Mouse (Mus musculus): Measurements from ENCODE around the gene Mpp1. TPM values are rescaled to one million over a fixed set of nuclear protein-coding genes. Genes with fewer than 3 reads are reported as not detected.

Gene Mpp1
- polyA plus RNA-seq, 2 experiments = 63.9 to 97.8 TPM

- 11% methylated on average over 7 of the region's 17 CpGs for WGBS (ENCODE audit: insufficient replicate concordance)
- Histone ChIP-seq H3K27me3 (ENCODE audit: control insufficient read depth, insufficient read depth, low read length) (no peaks in the 10 kb centered on the region), H3K27ac (no peak within 1 kb of the TSS), H3K9me3 (ENCODE audit: control insufficient read depth, low read length) (no peaks in the 10 kb centered on the region), H3K4me2 (ENCODE audit: low read depth) (peak within 1 kb of the TSS; percentile 70), H3K36me3 (replicated peaks; ENCODE audit: control insufficient read depth, insufficient read depth, low read depth) (no peaks in the 10 kb centered on the region), H3K4me3 (ENCODE audit: insufficient read depth in 1 of 2, low read depth in 2 of 2, low read length in 2 of 2) (peak within 1 kb of the TSS; percentile 60 to 70), H3K4me1 (replicated peaks; ENCODE audit: control insufficient read depth in 2 of 2, insufficient read depth in 2 of 2, low read length in 1 of 2) (peaks cover 0 to 5% of the 10 kb centered on the region in 2 experiments; a peak in 1 of 4 replicates), H3K9ac (replicated peaks) (peak within 1 kb of the TSS; percentile 58)
- ATAC-seq (ENCODE audit: insufficient read depth) (peak; percentile 91), DNase-seq (ENCODE audit: low read depth in 3 of 3, low spot score in 3 of 3) (peak in 2 of 3 experiments; percentile 37 to 46)
- TF ChIP-seq CTCF (IDR thresholded peaks at IDR 0.05; ENCODE audit: low read depth) (no peak), EP300 (IDR thresholded peaks at IDR 0.05; ENCODE audit: low read depth) (no peak)
Observed at GRCm38 (mm10) chrX:75084774-75085508, 45.9 kb downstream of the Mpp1 start, which contains the start of gene Gab3. Gene Gab3, minus strand, starts transcription at chrX:75085458.

DNA sequence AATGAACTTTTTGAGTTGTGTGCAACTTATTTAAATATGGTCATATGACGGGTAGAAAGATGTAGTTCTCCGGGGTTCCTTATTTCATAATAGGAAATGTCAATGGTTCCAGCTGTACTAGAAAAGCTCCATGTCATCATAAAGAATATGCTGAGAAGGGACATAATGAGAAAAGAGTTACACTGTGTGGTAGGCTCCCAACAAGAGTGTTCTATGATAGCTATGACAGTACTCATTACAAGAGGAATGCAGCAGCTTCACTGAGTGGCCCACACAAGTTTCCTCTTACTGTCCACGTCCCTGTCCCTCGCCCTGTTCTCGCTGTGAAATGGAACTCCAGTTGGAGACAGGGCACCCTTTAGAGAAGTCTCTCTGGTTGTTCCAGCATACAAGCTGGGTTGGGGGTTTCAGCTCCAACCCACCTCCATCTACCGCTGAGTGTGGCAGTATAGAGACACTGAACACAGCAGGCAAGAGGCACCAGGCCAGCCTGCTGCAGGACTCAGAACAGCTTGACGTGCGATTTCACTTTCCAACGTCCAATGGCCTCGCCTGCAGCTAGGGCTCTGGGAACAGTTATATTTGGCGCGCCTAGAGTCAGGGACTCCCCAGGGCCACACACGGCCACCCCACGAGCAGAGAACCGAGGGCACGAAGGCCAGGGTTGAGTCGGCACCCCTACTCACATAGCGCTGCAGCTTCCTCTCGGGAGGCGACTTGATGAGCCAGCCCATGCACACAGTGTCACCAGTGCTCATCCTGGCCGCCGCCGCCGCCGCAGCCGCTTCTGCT lies 46.6 kb downstream of the Mpp1 start:
- DNase-seq (ENCODE audit: low read depth in 3 of 3, low spot score in 3 of 3) (no peak), ATAC-seq (ENCODE audit: insufficient read depth) (peak; percentile 77)
- H3K27me3 ChIP-seq (ENCODE audit: control insufficient read depth, insufficient read depth, low read length) = no peaks in the 10 kb centered on the region
- H3K9me3 ChIP-seq (ENCODE audit: control insufficient read depth, low read length) = no peaks in the 10 kb centered on the region
- 22% methylated on average over 26 of the region's 26 CpGs for WGBS (ENCODE audit: insufficient replicate concordance)
- H3K27ac ChIP-seq = no peak overlapping the region
- H3K36me3 ChIP-seq (replicated peaks; ENCODE audit: control insufficient read depth, insufficient read depth, low read depth) = no peaks in the 10 kb centered on the region
- peaks cover 0 to 5% of the 10 kb centered on the region in 2 experiments; a peak in 1 of 4 replicates for H3K4me1 ChIP-seq (replicated peaks; ENCODE audit: control insufficient read depth in 2 of 2, insufficient read depth in 2 of 2, low read length in 1 of 2)
- peak overlapping the region; percentile 70 for H3K4me2 ChIP-seq (ENCODE audit: low read depth)
- peak overlapping the region; percentile 60 to 70 for H3K4me3 ChIP-seq (ENCODE audit: insufficient read depth in 1 of 2, low read depth in 2 of 2, low read length in 2 of 2)
- TF ChIP-seq EP300 (IDR thresholded peaks at IDR 0.05; ENCODE audit: low read depth) (no peak), CTCF (IDR thresholded peaks at IDR 0.05; ENCODE audit: low read depth) (0 out of 2 replicates have a peak, but pooled peaks have one; percentile 2)
- H3K9ac ChIP-seq (replicated peaks) = peak overlapping the region; percentile 58

GRCm38 (mm10) chrX:75082351-75082750 lies 48.5 kb downstream of the Mpp1 start:
- Histone ChIP-seq H3K4me1 (replicated peaks; ENCODE audit: control insufficient read depth in 2 of 2, insufficient read depth in 2 of 2, low read length in 1 of 2) (peaks cover 0 to 5% of the 10 kb centered on the region in 2 experiments; a peak in 1 of 4 replicates), H3K27me3 (ENCODE audit: control insufficient read depth, insufficient read depth, low read length) (no peaks in the 10 kb centered on the region), H3K4me3 (ENCODE audit: insufficient read depth in 1 of 2, low read depth in 2 of 2, low read length in 2 of 2) (no peak overlapping the region), H3K4me2 (ENCODE audit: low read depth) (no peak overlapping the region), H3K9ac (replicated peaks) (no peak overlapping the region), H3K36me3 (replicated peaks; ENCODE audit: control insufficient read depth, insufficient read depth, low read depth) (no peaks in the 10 kb centered on the region), H3K9me3 (ENCODE audit: control insufficient read depth, low read length) (no peaks in the 10 kb centered on the region), H3K27ac (no peak overlapping the region)
- TF ChIP-seq CTCF (IDR thresholded peaks at IDR 0.05; ENCODE audit: low read depth) = peak; percentile 61
- TF ChIP-seq EP300 (IDR thresholded peaks at IDR 0.05; ENCODE audit: low read depth) = no peak
- DNase-seq (ENCODE audit: low read depth in 3 of 3, low spot score in 3 of 3) (no peak), ATAC-seq (ENCODE audit: insufficient read depth) (no peak)
- WGBS (ENCODE audit: insufficient replicate concordance) = 50% methylated on average over 2 of the region's 2 CpGs

Other genes with a start within 250 kb of the Mpp1 start
- gene Gab3, start 45.6 kb downstream of the Mpp1 start, polyA plus RNA-seq (2012; rRNA removed) = 0.57 and 0.63 TPM in 2 replicates
- gene Gab3, start 45.6 kb downstream of the Mpp1 start, polyA plus RNA-seq (2014; fragmentation: Nextera tagmentation; extraction: Ambion mirVana) = 0.56 and 0.69 TPM in 2 replicates
- gene Dkc1, start 35.2 kb downstream of the Mpp1 start, polyA plus RNA-seq (2012; rRNA removed) = 31.9 and 48.1 TPM in 2 replicates
- 69.3 and 82.8 TPM in 2 replicates for gene Dkc1, start 35.2 kb downstream of the Mpp1 start, polyA plus RNA-seq (2014; fragmentation: Nextera tagmentation; extraction: Ambion mirVana)
- gene Smim9, start 32.8 kb upstream of the Mpp1 start, polyA plus RNA-seq (2012; rRNA removed) = not detected in 2 replicates
- gene Smim9, start 32.8 kb upstream of the Mpp1 start, polyA plus RNA-seq (2014; fragmentation: Nextera tagmentation; extraction: Ambion mirVana) = not detected in 2 replicates

All from liver, embryonic 14.5 days (tissue).